Mouse (Mus musculus) forebrain, embryonic 16.5 days (tissue): ENCODE measurements around the gene Asb5. TPM values are rescaled to one million over a fixed set of nuclear protein-coding genes. Genes with fewer than 3 reads are reported as not detected.
"Not testable (repeated sequence)": the region's sequence is repeated elsewhere in the genome, so short reads cannot be mapped to it uniquely, and the experiment has no call there.

Experiments
- ATAC-seq: fragments of 200-750 bp; cut with Nextera tagmentation; 2 replicates; pipeline ENCODE4 v1.8.0; 2017; ENCODE audit warnings: mild to moderate bottlenecking, moderate library complexity
- H3K27ac ChIP-seq: fragments of 300-500 bp; sonication (generic); 2 replicates; pipeline ENCODE4 v1.5.1; 2014; ENCODE audit warnings: low read length, control low read depth
- H3K27me3 ChIP-seq: fragments of 300-500 bp; sonication (generic); replicated peaks from 2 replicates; pipeline ENCODE4 v1.6.1; 2014; ENCODE audit warnings: low read length; ENCODE audit not compliant: control insufficient read depth, insufficient read depth
- H3K36me3 ChIP-seq: fragments of 300-500 bp; sonication (generic); 2 replicates; pipeline ENCODE4 v1.6.1; 2014; ENCODE audit not compliant: control insufficient read depth, insufficient read depth
- H3K4me1 ChIP-seq: fragments of 300-500 bp; sonication (generic); replicated peaks from 2 replicates; pipeline ENCODE4 v1.6.1; 2014; ENCODE audit warnings: low read length; ENCODE audit not compliant: control insufficient read depth, insufficient read depth
- H3K4me2 ChIP-seq: fragments of 300-500 bp; sonication (generic); 2 replicates; pipeline ENCODE4 v1.6.1; 2014; ENCODE audit warnings: mild to moderate bottlenecking, low read length, control low read depth
- H3K4me3 ChIP-seq: fragments of 300-500 bp; sonication (generic); replicated peaks from 2 replicates; pipeline ENCODE4 v1.5.1; 2014; ENCODE audit warnings: mild to moderate bottlenecking, low read length, control low read depth
- H3K9ac ChIP-seq: fragments of 300-500 bp; sonication (generic); replicated peaks from 2 replicates; pipeline ENCODE4 v1.6.1; 2014; ENCODE audit warnings: low read depth, low read length, control low read depth
- H3K9me3 ChIP-seq: fragments of 300-500 bp; sonication (generic); 2 replicates; pipeline ENCODE4 v1.6.1; 2016; ENCODE audit warnings: low read length; ENCODE audit not compliant: control insufficient read depth
- WGBS: fragments of 180-500 bp; shearing (Covaris S2); extraction: QIAGEN DNeasy Blood & Tissue Kit; methylation state at CpG from one replicate; pipeline ENCODE4 v1.1.7; 2014; 5-methylcytosine and 5-hydroxymethylcytosine counted together
- polyA plus RNA-seq: library from polyadenylated mRNA; unstranded; fragments of >200 nt; fragmentation: Nextera tagmentation; extraction: Ambion mirVana; gene quantifications from 2 replicates; pipeline ENCODE4 v1.2.1, GENCODE M21; 2015

The Asb5 gene
- polyA plus RNA-seq, 1 experiment from 2014 or later, result 6.3 TPM

DNA sequence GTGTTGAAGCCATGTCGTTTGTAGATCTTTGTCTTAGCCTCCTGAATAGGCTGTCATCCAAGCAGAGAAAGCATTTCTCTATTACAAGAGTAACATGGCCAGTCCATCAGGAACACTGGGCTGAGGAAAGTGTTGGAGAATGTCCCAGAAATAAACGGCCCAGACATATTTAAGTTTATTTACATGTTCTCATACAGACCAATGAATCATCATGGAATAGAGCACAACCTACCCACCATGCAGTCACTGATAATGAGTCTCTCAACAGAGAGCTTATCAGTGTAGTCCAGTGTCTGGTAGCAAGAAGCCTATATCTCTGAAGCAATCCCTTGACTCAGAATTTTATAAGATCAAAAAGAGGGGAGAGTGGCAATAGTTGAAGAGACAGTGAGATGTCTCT is 24.3 kb upstream of the Asb5 start:
- Histone ChIP-seq H3K36me3 (no peaks in the 10 kb centered on the region), H3K27me3 (no peaks in the 10 kb centered on the region), H3K4me2 (no peak overlapping the region), H3K9me3 (no peaks in the 10 kb centered on the region), H3K27ac (no peak overlapping the region), H3K4me1 (peaks cover 10% of the 10 kb centered on the region; the same call in 1 of the 2 replicates), H3K4me3 (no peak overlapping the region), H3K9ac (no peak overlapping the region)
- ATAC-seq, result no peak
- WGBS, result 50% methylated on average over 2 of the region's 2 CpGs

DNA sequence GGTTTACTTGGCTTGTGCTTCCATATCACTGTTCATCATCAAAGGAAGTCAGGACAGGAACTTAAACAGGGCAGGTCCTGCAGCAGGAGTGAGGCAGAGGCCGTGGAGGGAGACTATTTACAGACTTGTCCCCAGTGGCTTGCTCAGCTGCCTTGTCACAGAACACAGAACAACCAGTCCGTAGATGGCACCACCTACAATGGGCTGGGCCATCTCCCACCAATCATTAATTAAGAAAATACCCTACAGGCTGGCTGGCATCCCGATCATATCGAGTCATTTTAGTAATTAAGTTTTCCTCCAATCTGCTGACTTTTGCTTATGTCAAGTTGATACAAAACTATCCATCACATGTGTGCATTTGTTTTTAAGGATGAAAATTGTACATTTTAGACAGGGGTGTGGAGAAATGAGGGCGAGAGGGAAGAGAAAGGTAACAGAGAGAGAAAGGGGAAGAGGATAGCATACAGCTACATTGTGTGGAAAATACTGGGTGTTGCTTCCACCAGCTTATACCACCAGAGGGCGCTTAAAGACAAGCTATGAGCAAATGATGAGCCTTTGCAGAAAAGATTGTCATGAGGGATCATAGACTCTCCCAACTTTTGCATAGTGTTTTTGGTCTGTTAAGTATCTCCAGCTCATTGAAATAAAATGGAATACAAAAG is 21.8 kb upstream of the Asb5 start:
- Histone ChIP-seq H3K4me2 (no peak overlapping the region), H3K4me1 (peaks cover 10% of the 10 kb centered on the region; the same call in 1 of the 2 replicates), H3K27ac (no peak overlapping the region), H3K9me3 (no peaks in the 10 kb centered on the region), H3K36me3 (no peaks in the 10 kb centered on the region), H3K9ac (no peak overlapping the region), H3K27me3 (no peaks in the 10 kb centered on the region), H3K4me3 (no peak overlapping the region)
- WGBS, result 30% methylated on average over 6 of the region's 6 CpGs
- ATAC-seq, result peak; percentile 57

DNA sequence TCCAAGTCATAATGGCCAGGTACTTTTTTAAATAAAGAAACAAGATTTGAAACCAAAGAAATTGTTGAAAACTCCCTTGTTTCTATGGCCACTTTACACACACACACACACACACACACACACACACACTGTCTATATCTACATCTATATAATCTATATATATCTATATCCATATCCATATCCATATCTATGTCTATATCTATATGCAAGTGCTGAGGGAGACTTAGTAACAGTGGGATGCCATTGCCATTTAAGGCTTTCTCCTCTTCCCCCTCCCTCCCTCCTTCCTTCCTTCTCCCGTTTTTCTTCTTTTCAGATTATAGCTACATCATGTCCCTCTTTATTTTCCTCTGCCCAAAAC is 21.3 kb upstream of the Asb5 start:
- Histone ChIP-seq H3K27me3 (no peaks in the 10 kb centered on the region), H3K9me3 (no peaks in the 10 kb centered on the region), H3K36me3 (no peaks in the 10 kb centered on the region), H3K4me1 (peaks cover 10% of the 10 kb centered on the region; the same call in 1 of the 2 replicates), H3K27ac (no peak overlapping the region), H3K4me2 (no peak overlapping the region; the same call in 1 of the 2 replicates), H3K4me3 (no peak overlapping the region), H3K9ac (no peak overlapping the region)
- ATAC-seq, result no peak
- 16% methylated on average over 1 of the region's 1 CpGs for WGBS

DNA sequence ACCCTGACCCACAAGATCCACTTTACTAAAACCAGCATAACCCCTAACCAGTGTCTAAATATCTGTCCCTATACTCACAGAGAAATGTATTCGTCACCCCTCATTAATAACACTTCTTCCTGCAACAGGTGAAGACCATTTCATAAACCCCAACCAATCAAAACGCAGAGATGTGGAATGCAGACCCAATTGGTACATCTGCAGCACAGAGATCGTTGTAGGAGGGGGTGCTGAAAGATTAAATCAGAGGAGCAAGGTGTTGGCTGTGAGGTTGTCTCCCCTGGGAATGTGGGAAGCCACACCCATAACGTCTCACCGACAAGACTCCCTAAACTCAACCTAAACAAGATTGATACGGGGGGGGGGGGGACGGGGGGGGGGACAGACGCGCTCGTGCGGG is 20.6 kb upstream of the Asb5 start:
- H3K27ac ChIP-seq, result no peak overlapping the region
- peak; percentile 68 for ATAC-seq
- H3K27me3 ChIP-seq, result no peaks in the 10 kb centered on the region
- H3K4me2 ChIP-seq, result peak overlapping the region; percentile 69
- H3K36me3 ChIP-seq, result no peaks in the 10 kb centered on the region
- peak overlapping the region; percentile 45 for H3K4me3 ChIP-seq
- WGBS, result 5% methylated on average over 7 of the region's 11 CpGs
- no peaks in the 10 kb centered on the region for H3K9me3 ChIP-seq
- H3K4me1 ChIP-seq, result peaks cover 8% of the 10 kb centered on the region; the same call in 1 of the 2 replicates
- H3K9ac ChIP-seq, result peak overlapping the region; percentile 18; the same call in 1 of the 2 replicates

DNA sequence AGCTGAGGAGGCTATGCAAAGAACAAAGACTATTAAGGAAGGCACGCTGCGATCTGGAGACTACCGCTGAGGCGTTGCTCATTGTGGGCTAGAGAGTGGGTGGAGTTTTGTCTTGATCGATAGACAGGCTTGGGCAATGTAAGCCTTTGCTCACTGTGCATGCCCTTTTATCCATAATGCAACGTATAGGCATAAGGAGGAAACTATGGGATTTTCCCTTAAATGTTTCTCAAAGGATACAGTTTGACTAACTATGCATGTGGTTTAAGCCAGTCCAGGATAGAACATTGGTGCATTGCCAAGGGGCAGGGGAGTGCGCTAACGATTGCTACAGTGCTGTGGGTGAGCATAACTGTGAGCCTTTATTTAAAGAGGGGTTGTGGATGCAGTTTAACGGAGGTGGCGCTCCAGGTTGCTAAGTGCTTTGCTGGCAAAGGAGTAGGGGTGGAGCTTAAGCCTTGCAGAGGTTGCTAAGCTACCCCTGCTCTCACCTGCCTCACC is 20.1 kb upstream of the Asb5 start:
- peak; percentile 88 for ATAC-seq
- peaks cover 8% of the 10 kb centered on the region; the same call in 1 of the 2 replicates for H3K4me1 ChIP-seq
- peak overlapping the region; percentile 72 for H3K27ac ChIP-seq
- H3K4me3 ChIP-seq, result peak overlapping the region; percentile 45
- WGBS, result 1% methylated on average over 10 of the region's 10 CpGs
- H3K9ac ChIP-seq, result peak overlapping the region; percentile 58
- no peaks in the 10 kb centered on the region for H3K27me3 ChIP-seq
- peak overlapping the region; percentile 69 for H3K4me2 ChIP-seq
- no peaks in the 10 kb centered on the region for H3K9me3 ChIP-seq
- H3K36me3 ChIP-seq, result no peaks in the 10 kb centered on the region

DNA sequence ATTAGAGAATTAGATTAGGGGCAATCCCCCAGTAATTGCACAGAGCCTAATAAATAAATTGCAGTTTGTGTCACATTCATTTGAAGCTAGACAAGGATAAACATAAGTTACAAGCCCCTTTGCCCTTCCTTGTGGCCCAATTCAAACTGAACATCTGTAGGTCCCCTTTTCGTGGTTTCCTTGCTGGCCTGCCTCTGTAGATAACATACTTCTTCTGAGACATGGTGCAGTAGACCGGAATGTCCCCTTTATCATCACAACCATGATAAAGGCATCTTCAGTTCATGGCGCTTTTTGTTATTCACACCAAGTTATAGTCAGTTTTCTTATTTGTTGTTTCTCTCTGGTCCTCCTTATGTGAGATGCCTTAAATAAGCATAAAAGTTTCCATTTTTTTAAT is 17.6 kb upstream of the Asb5 start:
- no peak overlapping the region for H3K27ac ChIP-seq
- no peaks in the 10 kb centered on the region for H3K9me3 ChIP-seq
- no peak overlapping the region for H3K4me3 ChIP-seq
- WGBS, result 90% methylated on average over 3 of the region's 3 CpGs
- ATAC-seq, result no peak
- H3K9ac ChIP-seq, result no peak overlapping the region
- H3K27me3 ChIP-seq, result no peaks in the 10 kb centered on the region
- no peak overlapping the region for H3K4me2 ChIP-seq
- no peaks in the 10 kb centered on the region for H3K36me3 ChIP-seq
- peaks cover 8% of the 10 kb centered on the region; the same call in 1 of the 2 replicates for H3K4me1 ChIP-seq

DNA sequence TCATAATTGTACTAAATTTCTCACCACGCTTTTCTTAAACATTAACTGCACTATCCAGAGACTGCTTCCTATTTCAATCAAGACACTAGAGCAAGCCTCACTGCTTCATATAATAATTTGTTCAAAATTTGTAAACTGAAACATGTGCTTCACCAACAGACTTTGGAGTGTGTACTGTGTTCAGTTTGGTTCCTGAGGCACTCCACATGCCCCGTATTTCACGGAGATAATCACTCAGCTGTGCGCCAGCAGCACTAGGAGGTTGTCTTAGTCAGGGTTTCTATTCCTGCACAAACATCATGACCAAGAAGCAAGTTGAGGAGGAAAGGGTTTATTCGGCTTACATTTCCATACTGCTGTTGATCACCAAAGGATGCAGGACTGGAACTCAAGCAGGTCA is 17.2 kb upstream of the Asb5 start:
- H3K27me3 ChIP-seq, H3K4me3 ChIP-seq, ATAC-seq, H3K4me1 ChIP-seq, H3K4me2 ChIP-seq, H3K9me3 ChIP-seq, H3K9ac ChIP-seq, H3K27ac ChIP-seq, H3K36me3 ChIP-seq: not testable (repeated sequence)
- 96% methylated on average over 5 of the region's 5 CpGs for WGBS

DNA sequence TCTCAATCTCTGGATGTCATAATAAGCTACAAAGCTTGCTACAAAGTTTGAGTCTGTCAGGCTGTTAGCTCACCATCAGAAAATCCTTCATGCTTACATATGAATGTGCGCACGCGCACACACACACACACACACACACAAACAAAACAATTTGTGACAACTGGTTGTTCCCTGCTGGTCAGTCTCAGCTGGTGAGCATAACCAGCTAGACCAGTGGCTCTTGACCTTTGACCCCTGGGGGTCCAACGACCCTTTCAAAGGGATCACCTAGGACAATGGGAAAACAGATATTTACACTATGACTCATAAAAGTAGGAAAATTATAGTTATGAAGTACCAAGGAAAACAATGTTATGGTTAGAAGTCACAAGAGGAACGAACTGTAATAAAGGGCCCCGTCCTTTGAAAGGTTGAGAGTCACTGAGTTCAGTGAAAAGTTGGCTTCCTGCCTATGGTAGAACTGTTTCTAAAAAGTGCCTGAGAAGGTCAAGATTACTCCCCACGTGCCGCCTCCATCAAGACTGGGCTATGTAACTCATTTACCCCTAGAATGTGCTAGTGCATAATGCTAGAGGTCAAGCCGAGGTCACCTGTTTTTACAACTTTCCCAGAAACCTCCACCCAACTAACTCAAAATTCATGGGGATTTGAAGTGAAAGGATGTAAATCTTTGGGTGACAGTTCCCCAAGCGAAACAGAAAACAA is 10.5 kb upstream of the Asb5 start:
- no peaks in the 10 kb centered on the region for H3K9me3 ChIP-seq
- H3K9ac ChIP-seq, result no peak overlapping the region
- no peak for ATAC-seq
- H3K4me1 ChIP-seq, result no peaks in the 10 kb centered on the region
- H3K27ac ChIP-seq, result no peak overlapping the region
- no peaks in the 10 kb centered on the region for H3K27me3 ChIP-seq
- peaks cover 4% of the 10 kb centered on the region; the same call in 1 of the 2 replicates for H3K36me3 ChIP-seq
- H3K4me2 ChIP-seq, result no peak overlapping the region
- WGBS, result 85% methylated on average over 10 of the region's 10 CpGs
- no peak overlapping the region for H3K4me3 ChIP-seq

DNA sequence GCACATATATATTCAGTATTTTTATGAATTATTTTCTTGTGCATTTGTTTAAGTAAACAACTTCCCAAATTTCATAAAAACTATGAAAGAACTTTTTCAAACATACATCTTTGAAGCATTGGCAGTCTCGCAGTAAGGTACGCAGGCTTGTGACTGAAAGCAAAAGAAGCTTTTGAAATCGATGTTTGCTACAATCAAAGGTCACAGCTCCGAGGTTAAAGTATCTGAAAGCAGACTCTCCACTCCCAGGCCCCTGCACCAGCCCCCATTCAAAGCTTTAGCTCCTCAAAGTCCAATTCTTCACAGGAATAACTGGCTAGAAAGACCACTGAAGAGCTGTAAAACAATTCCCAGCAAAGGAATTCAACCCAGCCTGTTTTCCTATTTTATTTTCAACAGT is 8.9 kb upstream of the Asb5 start:
- Histone ChIP-seq H3K9me3 (no peaks in the 10 kb centered on the region), H3K4me1 (no peaks in the 10 kb centered on the region), H3K36me3 (peaks cover 4% of the 10 kb centered on the region; the same call in 1 of the 2 replicates), H3K4me2 (no peak overlapping the region), H3K27me3 (no peaks in the 10 kb centered on the region), H3K27ac (no peak overlapping the region), H3K9ac (no peak overlapping the region), H3K4me3 (no peak overlapping the region)
- no peak for ATAC-seq
- 56% methylated on average over 4 of the region's 4 CpGs for WGBS
